Mouse (Mus musculus): ENCODE data around the gene Tor2a.

The Tor2a gene

GRCm38 (mm10) chr2:32761859-32762258 lies 4.8 kb downstream of the Tor2a start:
- 47% methylated on average over 4 of the region's 4 CpGs for WGBS

GRCm38 (mm10) chr2:32763353-32763752 lies 6.3 kb downstream of the Tor2a start:
- 48% methylated on average over 3 of the region's 3 CpGs for WGBS

GRCm38 (mm10) chr2:32767241-32767640 lies 10.2 kb downstream of the Tor2a start:
- WGBS, result 86% methylated on average over 12 of the region's 12 CpGs

- WGBS, result 60% methylated on average over 19 of the region's 19 CpGs
Observed at GRCm38 (mm10) chr2:32768661-32769285, 11.7 kb downstream of the Tor2a start.

- 73% methylated on average over 5 of the region's 5 CpGs for WGBS
Observed at GRCm38 (mm10) chr2:32769327-32770085, 12.5 kb downstream of the Tor2a start.

GRCm38 (mm10) chr2:32771886-32772285 lies 14.9 kb downstream of the Tor2a start:
- 50% methylated on average over 12 of the region's 12 CpGs for WGBS

GRCm38 (mm10) chr2:32772626-32773279 lies 15.7 kb downstream of the Tor2a start:
- WGBS, result 68% methylated on average over 8 of the region's 8 CpGs

DNA sequence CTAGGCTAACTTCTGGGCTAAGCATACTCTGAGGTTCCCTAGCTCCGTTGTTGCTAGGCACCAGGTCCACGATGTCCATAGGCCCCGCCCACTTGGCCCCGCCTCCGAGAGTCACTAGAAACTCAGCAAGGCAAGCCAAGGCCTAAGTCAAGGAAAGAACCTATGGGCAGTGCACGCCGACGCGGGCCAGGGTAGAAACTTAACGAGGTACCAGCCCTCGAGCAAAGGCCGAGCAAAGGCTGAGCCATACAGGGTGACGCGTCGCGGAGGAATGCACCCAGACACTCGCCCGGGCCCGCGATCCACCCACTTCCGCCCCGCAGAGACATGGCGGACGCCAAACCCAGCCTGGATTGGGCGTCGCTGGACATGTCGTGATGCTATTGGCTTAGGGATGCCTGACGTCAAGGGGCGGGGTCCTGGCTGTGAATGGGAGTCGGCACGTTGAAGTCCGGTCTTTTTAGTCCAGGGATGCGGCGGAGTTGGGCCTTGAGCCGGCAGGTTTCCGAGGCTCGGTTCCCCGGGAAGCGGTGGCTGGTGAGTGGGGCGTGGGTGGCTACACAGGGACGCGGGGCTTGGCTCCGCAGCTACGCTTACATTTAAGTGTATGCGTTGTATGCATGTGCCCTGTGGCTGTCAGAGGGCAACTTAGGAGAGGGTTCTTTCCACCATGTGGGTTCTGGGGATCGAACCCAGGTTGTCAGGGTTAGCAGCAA lies 18.5 kb downstream of the Tor2a start, which contains the start of the genes Ttc16 and Ptrh1:
Gene Ttc16, minus strand, starts transcription at position 275 of the 716 bp plus-strand sequence.
Gene Ptrh1, plus strand, starts transcription at position 428 of the 716 bp plus-strand sequence.
- under 1% methylated on average over 46 of the region's 46 CpGs for WGBS

- WGBS, result 31% methylated on average over 22 of the region's 22 CpGs
Observed at GRCm38 (mm10) chr2:32776192-32776591, 19.2 kb downstream of the Tor2a start.

DNA sequence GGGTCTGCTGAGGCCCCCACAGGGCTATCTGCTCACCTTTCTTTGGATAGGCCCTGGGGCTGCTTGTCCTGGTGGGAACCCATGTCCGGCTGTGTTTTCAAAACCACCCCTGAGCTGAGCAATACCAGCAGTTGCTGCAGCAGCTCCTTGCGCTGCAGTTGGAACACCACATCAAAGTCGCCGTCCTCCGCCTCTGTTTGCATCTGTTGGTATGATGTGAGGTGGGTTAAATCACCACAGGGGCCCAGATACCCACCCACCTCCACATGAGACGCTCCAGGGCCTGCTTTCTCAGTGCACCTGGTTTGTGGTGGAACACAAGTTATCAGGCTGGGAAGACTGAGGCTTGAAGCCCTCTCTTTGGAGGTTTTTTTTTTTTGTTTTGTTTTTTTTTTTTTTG lies 21.0 kb downstream of the Tor2a start:
- WGBS, result 95% methylated on average over 6 of the region's 6 CpGs

DNA sequence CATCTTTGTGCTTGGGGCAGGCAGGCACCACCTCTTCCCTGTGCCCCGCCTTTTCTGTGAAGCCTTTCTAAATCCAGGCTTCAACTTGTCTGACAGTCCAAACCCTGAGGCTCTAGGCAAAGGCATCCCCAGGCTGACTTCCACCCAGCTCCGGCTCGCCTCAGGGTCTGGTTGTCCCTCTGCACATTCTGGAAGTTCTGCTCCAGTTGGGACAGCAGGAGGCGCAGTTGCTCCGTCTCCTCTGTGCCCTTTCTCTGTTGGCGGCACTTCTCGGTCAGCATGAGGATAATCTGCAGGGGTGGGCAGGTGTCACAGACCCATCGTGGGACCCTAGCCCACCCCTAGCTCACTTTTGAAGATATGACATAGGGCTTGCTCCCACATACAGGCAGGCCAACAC lies 22.1 kb downstream of the Tor2a start:
- WGBS, result 13% methylated on average over 8 of the region's 8 CpGs

GRCm38 (mm10) chr2:32779714-32780113 lies 22.7 kb downstream of the Tor2a start:
- WGBS, result 90% methylated on average over 6 of the region's 6 CpGs

GRCm38 (mm10) chr2:32781710-32782109 lies 24.7 kb downstream of the Tor2a start:
- 90% methylated on average over 6 of the region's 6 CpGs for WGBS

DNA sequence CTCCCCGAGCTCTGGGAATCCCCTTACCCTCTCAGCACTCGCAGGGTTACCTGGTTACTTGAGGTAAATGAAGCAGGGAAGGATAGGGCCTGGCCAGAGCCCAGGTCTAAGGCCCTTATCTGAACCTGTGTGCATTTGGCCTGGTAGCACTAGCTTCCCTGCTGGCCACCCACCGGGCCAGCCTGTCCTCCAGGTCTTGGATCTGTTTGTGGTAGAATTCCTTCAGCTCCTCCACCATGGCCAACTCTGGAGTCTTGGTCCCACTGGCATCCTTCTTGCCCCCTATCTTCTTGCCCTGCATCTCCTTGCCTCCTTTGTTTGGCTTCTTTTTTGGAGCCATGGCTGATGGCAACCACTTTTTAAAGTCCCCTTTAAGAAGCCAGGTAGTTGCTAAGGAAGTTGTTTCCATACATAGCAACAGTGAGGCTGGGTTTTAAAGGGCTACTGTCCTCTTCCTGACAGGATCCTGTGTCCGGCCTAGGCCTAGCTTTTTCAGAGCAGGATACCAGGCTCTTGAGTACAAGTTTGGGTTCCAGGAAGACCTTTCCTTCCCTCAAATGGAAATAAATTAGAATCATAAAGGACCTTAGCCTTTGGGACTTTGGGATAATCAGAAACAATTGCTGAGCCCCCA lies 27.1 kb downstream of the Tor2a start, which contains the start of gene Cfap157:
Gene Cfap157, minus strand, starts transcription at position 381 of the 634 bp plus-strand sequence.
- 54% methylated on average over 4 of the region's 4 CpGs for WGBS

- 57% methylated on average over 6 of the region's 6 CpGs for WGBS
Observed at GRCm38 (mm10) chr2:32787176-32787575, 30.1 kb downstream of the Tor2a start.

DNA sequence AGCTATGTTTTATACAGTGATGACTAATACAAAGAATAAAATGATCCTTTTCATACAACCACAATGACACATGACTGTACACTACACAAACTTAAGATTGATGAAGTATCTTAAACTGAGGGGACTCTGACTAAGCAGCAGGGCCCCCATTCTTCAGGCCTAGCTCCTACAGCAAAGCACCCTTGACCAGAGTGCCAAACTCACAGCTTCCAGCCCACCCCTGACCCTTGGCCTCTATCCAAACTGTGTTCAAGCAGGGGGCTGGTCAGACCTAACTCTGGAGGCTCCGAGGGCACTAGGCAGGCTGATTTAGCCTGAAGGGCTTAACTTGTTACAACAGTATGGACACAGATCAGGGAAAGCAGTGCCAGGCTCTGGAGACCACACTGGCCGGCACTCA lies 31.5 kb downstream of the Tor2a start:
- WGBS, result 55% methylated on average over 2 of the region's 2 CpGs

GRCm38 (mm10) chr2:32791297-32791696 lies 34.3 kb downstream of the Tor2a start:
- 38% methylated on average over 6 of the region's 6 CpGs for WGBS

GRCm38 (mm10) chr2:32795748-32796418 lies 38.8 kb downstream of the Tor2a start:
- 79% methylated on average over 13 of the region's 13 CpGs for WGBS

DNA sequence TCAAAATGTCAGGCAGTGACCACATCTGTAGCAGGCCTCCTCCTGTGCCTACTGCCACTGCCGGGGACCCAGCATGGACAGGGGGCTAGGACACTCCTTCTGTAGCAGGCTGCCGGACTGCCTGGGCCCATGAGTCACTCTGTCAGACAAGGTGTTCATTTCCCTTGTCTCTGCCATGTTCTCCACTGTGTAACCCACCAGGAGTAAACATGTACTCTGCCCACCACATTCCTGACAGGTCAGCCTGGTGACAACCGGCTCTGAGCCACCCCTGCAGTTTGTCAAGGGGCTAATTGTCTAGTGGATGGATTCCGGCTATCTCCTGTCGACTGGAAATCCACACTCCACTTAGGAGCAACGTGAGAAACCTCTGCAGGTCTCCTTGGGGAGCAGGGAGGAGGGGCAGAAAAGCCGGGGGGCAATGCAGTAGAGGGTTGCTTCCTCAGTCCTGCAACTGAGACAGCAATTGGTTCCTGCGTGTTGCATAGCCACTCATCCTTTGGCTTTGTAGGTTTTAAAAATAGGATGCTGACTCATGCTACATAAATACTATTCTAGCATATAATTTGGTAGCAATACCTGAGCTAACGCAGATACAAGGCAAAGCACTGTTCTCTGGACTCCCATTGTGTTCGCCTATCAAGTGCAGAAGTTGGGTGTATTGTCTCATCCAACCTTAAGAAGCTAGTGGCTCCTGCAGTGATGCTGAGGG lies 41.4 kb downstream of the Tor2a start:
- WGBS, result 48% methylated on average over 10 of the region's 10 CpGs
